Mouse (Mus musculus): ENCODE data around the gene Vasn. TPM values are rescaled to one million over a fixed set of nuclear protein-coding genes. Genes with fewer than 3 reads are reported as not detected.

The Vasn gene
- total and polyA plus RNA-seq, 2 experiments from 2014 or later: 3.6 to 5.5 TPM

DNA sequence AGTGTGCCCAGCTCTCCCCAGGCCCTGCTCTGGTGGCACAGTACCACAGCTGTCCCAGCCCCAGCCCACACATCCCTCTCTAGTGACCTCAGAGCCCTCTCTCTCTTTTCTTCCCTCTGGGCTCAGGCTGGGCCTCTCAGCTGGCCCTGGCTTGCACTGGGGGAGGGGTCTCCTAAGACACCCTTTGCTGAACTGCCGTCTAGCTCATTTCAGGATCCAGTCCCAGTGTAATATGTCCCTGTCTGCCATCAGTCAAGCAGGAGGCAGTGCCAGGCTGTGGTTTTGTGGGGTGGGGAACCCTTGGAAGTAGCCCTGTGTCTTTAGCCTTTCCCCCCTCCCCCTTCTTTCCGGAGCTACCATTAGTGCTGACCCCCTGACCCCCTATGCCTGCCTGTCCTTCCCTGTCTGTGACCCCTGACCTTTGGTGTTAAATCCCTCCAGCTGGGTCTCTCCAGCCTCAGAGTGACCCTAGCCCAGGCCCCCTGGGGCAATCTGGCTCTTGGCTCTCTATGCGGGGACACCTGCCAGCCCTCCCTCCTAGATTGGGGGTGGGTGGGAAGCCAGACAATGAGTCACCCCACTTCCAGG is 43.5 kb upstream of the Vasn start:
- H3K4me1 ChIP-seq (ENCODE audit: insufficient read depth): peaks cover 36% of the 10 kb centered on the region
- ATAC-seq: peak; percentile 4; the same call in 1 of the 2 replicates
- no peak for TF ChIP-seq CTCF (IDR thresholded peaks at IDR 0.05; ENCODE audit: low read depth)
- H3K9me3 ChIP-seq (ENCODE audit: low read length): no peaks in the 10 kb centered on the region
- H3K36me3 ChIP-seq (ENCODE audit: insufficient read depth): no peaks in the 10 kb centered on the region
- peak overlapping the region; percentile 76 for H3K9ac ChIP-seq
- peak overlapping the region; percentile 79 for H3K4me2 ChIP-seq (ENCODE audit: low read depth)
- peak overlapping the region; percentile 57 for H3K27ac ChIP-seq (ENCODE audit: low read depth, low read length)
- no peaks in the 10 kb centered on the region for H3K27me3 ChIP-seq (ENCODE audit: insufficient read depth, low read length)
- 8% methylated on average over 3 of the region's 3 CpGs for WGBS
- no peak for DNase-seq
- H3K4me3 ChIP-seq (ENCODE audit: low read depth, low read length): peak overlapping the region; percentile 85

DNA sequence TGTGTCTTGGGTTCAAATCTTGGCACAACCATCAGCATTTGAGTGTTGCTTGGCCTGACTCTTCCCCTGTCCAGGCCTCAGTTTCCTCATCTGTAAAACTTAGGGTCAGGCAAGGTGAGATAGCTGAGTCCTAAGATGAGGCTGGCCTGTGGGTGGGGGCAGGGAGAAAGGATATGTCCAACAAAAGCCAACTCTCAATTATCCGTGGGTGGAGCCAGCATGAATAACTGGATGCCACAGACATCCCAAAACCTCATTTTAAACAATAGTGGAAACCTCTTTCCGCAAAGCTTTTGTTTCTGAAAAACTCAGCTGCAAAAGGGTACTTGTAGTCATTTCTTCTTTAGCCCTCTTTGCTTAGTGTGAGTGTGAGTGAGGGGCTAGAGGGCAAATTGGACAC is 42.9 kb upstream of the Vasn start:
- H3K27me3 ChIP-seq (ENCODE audit: insufficient read depth, low read length): no peaks in the 10 kb centered on the region
- no peak overlapping the region for H3K9ac ChIP-seq
- H3K4me3 ChIP-seq (ENCODE audit: low read depth, low read length): no peak overlapping the region
- TF ChIP-seq CTCF (IDR thresholded peaks at IDR 0.05; ENCODE audit: low read depth): no peak
- no peaks in the 10 kb centered on the region for H3K36me3 ChIP-seq (ENCODE audit: insufficient read depth)
- H3K27ac ChIP-seq (ENCODE audit: low read depth, low read length): no peak overlapping the region
- DNase-seq (no peak), ATAC-seq (no peak)
- no peaks in the 10 kb centered on the region for H3K9me3 ChIP-seq (ENCODE audit: low read length)
- WGBS: 35% methylated on average over 2 of the region's 2 CpGs
- H3K4me1 ChIP-seq (ENCODE audit: insufficient read depth): peaks cover 36% of the 10 kb centered on the region
- H3K4me2 ChIP-seq (ENCODE audit: low read depth): peak overlapping the region; percentile 79

DNA sequence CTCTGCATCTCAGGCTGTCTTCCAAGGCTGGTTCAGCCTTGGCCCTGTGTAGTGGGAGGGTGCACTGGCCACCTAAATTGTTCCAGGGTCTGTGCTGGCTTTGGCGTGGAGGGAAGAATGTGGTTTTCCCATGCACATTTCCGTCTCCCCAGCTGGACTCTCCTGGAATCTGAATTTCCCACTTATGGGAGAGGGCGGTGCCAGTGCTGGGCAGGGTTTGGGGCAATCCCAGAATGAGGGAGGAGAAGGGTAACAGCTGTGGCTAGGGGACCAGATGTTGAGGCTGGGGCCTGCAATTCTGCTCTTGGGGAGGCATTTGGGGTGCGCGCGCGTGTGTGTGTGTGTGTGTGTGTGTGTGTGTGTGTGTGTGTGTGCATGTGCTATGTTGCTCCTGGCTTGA is 42.4 kb upstream of the Vasn start:
- ATAC-seq (no peak), DNase-seq (no peak)
- Histone ChIP-seq H3K4me1 (ENCODE audit: insufficient read depth) (peaks cover 35% of the 10 kb centered on the region), H3K4me3 (ENCODE audit: low read depth, low read length) (no peak overlapping the region), H3K27ac (ENCODE audit: low read depth, low read length) (no peak overlapping the region), H3K4me2 (ENCODE audit: low read depth) (peak overlapping the region; percentile 79; the same call in 1 of the 2 replicates), H3K9ac (no peak overlapping the region), H3K27me3 (ENCODE audit: insufficient read depth, low read length) (no peaks in the 10 kb centered on the region), H3K9me3 (ENCODE audit: low read length) (no peaks in the 10 kb centered on the region), H3K36me3 (ENCODE audit: insufficient read depth) (no peaks in the 10 kb centered on the region)
- 61% methylated on average over 7 of the region's 7 CpGs for WGBS
- TF ChIP-seq CTCF (IDR thresholded peaks at IDR 0.05; ENCODE audit: low read depth): no peak

DNA sequence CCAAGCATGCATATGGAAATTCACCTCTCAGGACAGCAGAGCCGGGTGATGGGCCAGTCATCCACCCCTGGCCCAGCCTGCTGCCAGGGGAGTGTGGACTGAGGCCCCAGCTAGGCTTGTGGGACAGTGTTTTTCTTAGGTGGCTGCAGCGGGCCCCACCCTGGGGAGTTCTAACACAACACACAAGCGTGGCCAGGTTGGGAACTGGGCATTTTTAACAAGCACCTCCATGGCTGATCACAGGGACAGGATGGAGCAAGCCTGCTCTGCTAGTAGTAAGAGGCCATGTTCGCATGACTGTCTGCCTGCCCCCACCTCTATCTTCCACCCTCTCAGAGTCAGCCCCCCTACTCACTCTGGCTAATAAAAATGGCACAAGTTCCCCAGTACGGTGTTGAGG is 41.7 kb upstream of the Vasn start:
- 76% methylated on average over 5 of the region's 5 CpGs for WGBS
- H3K4me1 ChIP-seq (ENCODE audit: insufficient read depth): peaks cover 28% of the 10 kb centered on the region
- TF ChIP-seq CTCF (IDR thresholded peaks at IDR 0.05; ENCODE audit: low read depth): no peak
- no peak overlapping the region for H3K4me3 ChIP-seq (ENCODE audit: low read depth, low read length)
- H3K27me3 ChIP-seq (ENCODE audit: insufficient read depth, low read length): no peaks in the 10 kb centered on the region
- no peak overlapping the region for H3K27ac ChIP-seq (ENCODE audit: low read depth, low read length)
- H3K4me2 ChIP-seq (ENCODE audit: low read depth): no peak overlapping the region
- DNase-seq (no peak), ATAC-seq (no peak)
- H3K9me3 ChIP-seq (ENCODE audit: low read length): no peaks in the 10 kb centered on the region
- no peaks in the 10 kb centered on the region for H3K36me3 ChIP-seq (ENCODE audit: insufficient read depth)
- no peak overlapping the region for H3K9ac ChIP-seq

DNA sequence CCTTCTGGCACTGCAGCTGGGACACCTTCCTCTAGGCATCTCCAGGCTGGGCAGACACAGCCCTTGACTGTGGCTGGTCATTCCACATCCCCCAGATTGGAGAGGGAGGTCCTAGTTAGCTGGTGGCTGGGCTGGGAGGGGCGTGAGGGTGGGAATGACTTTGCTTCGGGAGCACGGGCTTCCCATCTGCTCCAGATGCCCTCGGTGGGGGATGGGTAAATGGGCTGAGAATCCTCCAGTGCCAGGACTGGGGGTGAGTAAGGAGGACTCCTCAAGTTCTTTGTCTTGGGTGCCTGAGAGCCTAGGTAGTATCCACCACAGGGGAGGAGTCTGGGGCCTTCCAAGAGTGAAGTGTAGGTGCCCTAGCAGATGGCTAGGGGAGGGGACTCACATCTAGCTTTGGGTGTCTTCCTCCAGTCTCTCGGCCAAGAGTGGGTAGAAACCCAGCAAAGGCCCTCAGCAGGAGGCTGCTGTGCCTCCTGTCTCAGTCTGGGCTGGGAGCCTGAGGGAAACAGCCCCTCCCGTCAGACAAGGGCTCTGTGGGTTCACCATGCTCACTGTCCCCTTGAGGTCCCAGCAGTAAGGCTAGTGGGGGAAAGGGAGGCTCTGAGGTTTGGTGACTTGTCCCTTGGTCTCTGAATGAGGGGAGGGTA is 40.7 kb upstream of the Vasn start:
- whole genome bisulfite sequencing: 25% methylated on average over 6 of the region's 6 CpGs
- Histone ChIP-seq H3K27me3 (ENCODE audit: insufficient read depth, low read length) (no peaks in the 10 kb centered on the region), H3K9me3 (ENCODE audit: low read length) (no peaks in the 10 kb centered on the region), H3K4me2 (ENCODE audit: low read depth) (no peak overlapping the region), H3K4me3 (ENCODE audit: low read depth, low read length) (no peak overlapping the region), H3K4me1 (ENCODE audit: insufficient read depth) (peaks cover 27% of the 10 kb centered on the region), H3K36me3 (ENCODE audit: insufficient read depth) (no peaks in the 10 kb centered on the region), H3K27ac (ENCODE audit: low read depth, low read length) (no peak overlapping the region), H3K9ac (no peak overlapping the region)
- DNase-seq (no peak), ATAC-seq (no peak)
- TF ChIP-seq CTCF (IDR thresholded peaks at IDR 0.05; ENCODE audit: low read depth): no peak

DNA sequence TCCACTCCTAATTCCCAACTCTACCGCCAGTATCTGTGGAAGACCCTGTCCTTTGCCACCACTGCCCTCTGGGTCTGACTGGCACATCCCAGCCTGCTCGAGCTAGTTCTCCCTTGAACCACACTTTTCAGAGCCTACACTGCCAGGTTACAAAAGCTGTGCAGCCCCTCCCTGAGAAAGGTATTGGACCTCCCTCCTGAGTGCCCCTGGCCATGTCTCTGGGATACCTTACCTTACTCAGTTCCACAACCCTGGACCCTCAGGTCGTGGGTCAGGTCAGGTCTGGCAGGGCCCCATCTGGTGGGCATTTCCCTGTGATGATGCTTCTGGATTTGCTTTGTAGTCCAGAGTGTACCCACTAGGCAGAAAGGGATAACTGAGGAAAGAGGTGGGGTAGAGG is 40.1 kb upstream of the Vasn start:
- Histone ChIP-seq H3K9ac (no peak overlapping the region), H3K36me3 (ENCODE audit: insufficient read depth) (no peaks in the 10 kb centered on the region), H3K4me3 (ENCODE audit: low read depth, low read length) (no peak overlapping the region), H3K9me3 (ENCODE audit: low read length) (no peaks in the 10 kb centered on the region), H3K4me2 (ENCODE audit: low read depth) (no peak overlapping the region), H3K27me3 (ENCODE audit: insufficient read depth, low read length) (no peaks in the 10 kb centered on the region), H3K4me1 (ENCODE audit: insufficient read depth) (peaks cover 27% of the 10 kb centered on the region), H3K27ac (ENCODE audit: low read depth, low read length) (no peak overlapping the region)
- TF ChIP-seq CTCF (IDR thresholded peaks at IDR 0.05; ENCODE audit: low read depth): no peak
- ATAC-seq (no peak), DNase-seq (no peak)
- 84% methylated on average over 3 of the region's 3 CpGs for WGBS

DNA sequence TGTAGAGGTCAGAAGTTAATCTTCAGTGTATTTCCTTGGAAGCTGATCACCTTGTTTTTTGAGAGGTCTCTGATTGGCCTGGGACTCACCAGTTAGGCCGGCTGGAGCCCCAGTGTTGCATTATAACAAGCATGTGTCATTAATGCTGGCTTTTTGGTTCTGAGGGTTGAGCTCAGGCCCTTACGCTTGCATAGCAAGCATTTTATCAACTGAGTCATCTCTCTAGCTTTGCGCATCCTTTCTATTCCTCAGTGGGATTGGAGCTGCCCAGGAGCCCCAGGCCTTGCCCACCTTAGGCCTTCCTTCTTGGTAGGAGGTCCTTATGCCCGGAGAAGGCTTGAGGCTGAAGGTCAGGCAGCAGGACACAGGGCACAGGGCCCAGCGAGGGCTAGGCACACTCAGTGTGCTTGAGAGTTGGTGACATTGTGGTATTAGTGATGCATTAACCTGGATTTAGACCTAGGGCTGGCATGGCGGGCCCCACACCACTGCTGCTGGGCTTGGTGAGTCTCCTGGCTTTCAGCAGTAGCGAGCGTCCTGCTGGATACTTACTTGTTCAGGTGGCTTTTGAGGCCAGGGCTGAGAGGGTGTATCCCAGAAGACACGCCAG is 38.9 kb upstream of the Vasn start:
- H3K9ac ChIP-seq: no peak overlapping the region
- TF ChIP-seq CTCF (IDR thresholded peaks at IDR 0.05; ENCODE audit: low read depth): no peak
- H3K27me3 ChIP-seq (ENCODE audit: insufficient read depth, low read length): no peaks in the 10 kb centered on the region
- no peak overlapping the region for H3K27ac ChIP-seq (ENCODE audit: low read depth, low read length)
- 86% methylated on average over 9 of the region's 9 CpGs for WGBS
- ATAC-seq (no peak), DNase-seq (no peak)
- H3K4me2 ChIP-seq (ENCODE audit: low read depth): no peak overlapping the region
- no peak overlapping the region for H3K4me3 ChIP-seq (ENCODE audit: low read depth, low read length)
- no peaks in the 10 kb centered on the region for H3K9me3 ChIP-seq (ENCODE audit: low read length)
- H3K4me1 ChIP-seq (ENCODE audit: insufficient read depth): peaks cover 21% of the 10 kb centered on the region
- H3K36me3 ChIP-seq (ENCODE audit: insufficient read depth): no peaks in the 10 kb centered on the region
